Mouse (Mus musculus): ENCODE measurements at regions not wholly inside any gene's neighbourhood (a gene's known extent, or its start where the extent isn't known, plus 50 kb on each side); places are given as distances from the start of the nearest gene placed in this dataset.

DNA sequence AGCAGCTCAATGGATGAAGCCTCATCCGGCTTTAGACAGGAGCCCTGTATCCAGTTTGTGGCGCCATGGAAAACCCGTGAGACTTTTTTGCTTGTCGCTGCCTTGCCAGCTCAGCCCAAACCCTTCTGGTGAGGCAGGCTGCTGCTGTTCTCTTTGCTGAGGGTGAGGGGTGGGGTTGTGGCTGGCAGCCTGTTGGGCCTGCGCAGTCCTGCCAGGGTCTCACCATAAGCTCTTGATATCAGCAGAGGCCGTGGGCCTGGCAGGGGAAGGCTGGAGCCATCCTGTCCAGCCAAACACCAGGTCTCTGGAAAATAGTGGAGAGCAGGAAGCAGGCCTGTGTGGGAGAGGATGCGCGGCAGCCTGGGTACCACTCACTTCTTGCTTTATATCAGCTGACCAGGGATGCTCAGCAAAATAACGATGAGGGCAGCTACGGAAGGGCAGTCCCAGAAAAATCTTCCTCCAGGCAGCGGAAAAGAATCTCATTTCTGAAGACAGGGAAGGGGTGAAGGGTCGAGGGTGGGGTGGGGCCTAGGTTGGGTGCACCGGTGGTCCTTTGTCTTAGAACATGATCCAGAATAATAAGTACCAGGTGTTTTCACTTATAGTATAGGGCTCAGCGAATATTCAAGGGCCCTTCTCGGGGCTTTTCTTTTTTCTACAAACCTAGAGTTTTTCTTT, 73.4 kb upstream of the Medag start:
- CTCF ChIA-PET: no interaction called here

DNA sequence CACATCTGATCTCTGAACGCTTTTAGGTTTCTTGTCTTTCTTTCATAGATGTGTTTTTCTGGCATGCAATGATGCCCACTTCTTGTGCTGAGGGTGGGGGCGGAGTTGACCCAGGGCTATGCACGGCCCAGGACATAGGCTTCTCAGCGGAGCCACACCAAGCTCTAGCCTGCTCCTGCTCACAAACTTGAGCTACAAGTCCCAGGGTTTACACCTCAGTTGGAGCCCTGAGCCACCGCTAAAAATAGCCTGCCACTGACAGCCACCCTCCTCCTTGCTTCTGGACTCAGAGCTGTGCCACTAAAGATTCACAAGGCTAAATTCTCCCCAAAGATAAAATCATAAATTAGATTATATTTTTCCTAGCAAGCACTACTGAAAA, 72.9 kb upstream of the Medag start:
- CTCF ChIA-PET: no interaction called here

DNA sequence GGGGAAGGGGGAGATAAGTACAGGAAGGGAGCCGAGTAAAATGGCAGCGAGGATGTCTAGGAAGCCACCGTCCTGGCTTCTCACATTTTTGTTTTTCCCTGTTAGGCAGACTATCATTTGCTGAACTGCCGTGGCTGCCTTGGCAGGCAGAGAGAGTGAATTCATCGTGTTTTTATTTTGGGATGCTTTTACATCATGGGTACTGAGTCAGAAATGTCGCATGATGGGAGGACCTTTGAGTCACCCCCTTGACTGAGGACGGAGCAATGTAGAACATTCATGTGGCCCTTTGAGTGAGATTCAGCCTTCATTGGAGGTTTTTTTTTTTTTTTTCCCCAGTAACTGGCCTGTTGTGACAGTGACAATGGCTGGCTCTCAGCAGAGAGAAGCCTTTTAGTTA, 71.2 kb upstream of the Medag start:
- CTCF ChIA-PET: no interaction called here

DNA sequence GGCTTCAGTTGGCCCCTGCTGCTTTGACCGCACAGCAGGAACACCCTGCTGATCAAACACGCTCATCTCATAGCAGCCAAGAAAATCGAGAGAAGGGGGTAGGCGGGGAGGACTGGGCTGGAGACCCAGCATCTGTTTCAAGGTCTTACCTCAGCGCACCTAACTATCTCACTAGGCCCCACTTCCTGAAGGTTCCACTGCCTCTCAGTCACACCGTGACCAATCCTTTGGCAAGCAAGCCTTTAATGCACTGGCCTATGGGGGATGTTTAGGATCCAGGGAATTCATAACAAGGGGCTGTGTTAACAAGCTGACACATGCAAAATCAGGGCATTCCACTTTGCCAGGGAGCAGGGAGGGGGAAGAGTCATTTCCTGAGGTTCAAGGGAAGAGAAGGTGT, 70.1 kb upstream of the Medag start:
- CTCF ChIA-PET: no interaction called here

DNA sequence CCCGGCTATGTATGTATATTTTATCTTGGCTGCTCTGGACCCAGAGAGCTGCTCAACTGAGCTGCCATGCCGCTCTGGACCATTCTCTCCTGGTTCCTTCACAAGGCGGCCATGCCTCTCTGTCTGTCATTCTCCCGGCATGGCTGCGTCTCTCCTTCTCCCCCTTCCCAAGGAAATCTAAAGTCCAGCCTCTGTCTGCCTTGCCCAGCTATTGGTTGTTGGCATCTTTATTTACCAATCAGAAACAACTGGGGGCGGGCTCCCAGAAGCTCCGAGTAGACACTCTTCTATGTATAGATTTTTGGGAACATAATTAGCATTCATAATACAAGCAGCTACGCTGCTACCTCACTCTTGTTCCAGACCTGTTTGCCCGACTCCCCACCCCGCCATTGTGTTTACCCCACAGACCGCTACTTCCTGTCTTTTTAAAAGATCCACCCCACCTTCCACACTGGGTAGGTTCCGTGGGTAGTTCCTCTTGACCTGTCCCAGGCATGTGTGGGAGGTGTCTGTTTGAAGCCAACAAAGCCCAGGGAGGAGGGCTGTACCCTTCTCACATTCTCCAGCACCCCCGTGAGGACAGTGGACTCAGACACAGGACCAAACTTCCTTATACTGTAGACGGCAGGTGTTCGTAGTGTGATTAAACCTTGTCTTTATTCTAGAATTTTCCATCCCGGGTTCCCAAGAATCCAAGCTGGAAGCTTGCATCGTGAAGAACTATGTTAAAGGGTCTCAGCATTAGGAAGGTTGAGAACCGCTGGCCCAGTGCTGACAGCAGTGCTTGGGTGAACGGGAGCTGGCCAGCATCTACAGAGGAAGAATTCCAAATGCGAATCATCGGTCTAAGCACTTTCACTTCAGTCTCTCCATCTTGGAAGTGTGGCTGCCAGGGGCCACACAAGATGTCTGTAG, 67.7 kb upstream of the Medag start:
- CTCF ChIA-PET: interaction anchor here (0.6 kb wide), 1 partner anchor 10 kb away, joined by 3 read pairs; no protein-coding TSS in a partner anchor

DNA sequence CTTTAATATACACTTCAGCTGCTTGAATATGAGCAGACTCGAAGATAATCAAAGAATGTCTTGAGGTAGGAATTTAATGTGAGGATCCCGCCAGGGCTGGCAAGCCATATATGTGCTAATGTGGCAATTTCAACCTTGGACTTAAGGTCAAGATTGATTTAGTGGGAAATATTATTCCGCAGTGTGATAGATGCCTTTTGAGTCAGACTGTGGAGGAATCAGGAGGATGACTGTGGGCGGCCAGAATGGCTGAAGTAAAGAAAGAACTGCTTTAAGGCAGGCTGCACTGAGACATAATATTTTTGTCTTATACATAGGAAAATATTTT, 67.1 kb upstream of the Medag start:
- CTCF ChIA-PET: no interaction called here

DNA sequence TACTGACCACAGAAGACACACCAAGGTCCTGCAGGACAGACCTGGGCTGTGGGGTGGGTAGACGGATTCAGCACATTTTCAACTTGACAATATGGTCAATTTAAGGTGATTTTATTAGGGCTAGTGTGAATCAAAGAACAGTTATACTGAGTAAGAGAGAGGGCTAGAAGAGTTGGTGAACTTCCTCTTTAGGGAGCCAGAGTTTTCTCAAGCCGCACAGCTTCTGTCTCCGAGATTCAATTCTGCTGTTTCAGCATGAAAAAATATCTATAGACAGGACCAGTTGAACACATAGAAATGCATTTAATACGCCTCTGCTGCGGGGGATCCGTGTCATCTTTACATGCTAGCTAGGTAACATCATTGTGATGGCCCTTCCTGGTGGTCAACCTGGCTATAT, 66.4 kb upstream of the Medag start:
- CTCF ChIA-PET: no interaction called here

DNA sequence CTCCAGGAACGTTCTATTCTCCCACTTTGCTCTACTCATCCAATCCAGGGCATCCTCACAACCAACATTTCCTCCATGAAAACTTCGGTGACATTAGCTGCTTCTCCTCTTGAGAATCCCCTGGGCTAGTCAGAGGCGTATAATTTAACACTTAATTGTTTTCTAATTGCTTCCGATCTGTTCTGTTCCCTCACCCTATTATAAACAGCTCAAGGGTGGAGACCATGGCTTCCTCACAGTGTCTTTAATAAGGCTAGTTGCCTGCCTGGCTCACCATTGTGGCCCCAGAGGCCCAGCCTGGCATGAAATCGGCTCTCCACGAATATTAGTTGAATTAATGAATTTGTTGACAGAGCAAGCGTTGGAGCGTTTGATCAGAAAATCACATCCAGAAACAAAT, 61.9 kb upstream of the Medag start:
- CTCF ChIA-PET: no interaction called here

DNA sequence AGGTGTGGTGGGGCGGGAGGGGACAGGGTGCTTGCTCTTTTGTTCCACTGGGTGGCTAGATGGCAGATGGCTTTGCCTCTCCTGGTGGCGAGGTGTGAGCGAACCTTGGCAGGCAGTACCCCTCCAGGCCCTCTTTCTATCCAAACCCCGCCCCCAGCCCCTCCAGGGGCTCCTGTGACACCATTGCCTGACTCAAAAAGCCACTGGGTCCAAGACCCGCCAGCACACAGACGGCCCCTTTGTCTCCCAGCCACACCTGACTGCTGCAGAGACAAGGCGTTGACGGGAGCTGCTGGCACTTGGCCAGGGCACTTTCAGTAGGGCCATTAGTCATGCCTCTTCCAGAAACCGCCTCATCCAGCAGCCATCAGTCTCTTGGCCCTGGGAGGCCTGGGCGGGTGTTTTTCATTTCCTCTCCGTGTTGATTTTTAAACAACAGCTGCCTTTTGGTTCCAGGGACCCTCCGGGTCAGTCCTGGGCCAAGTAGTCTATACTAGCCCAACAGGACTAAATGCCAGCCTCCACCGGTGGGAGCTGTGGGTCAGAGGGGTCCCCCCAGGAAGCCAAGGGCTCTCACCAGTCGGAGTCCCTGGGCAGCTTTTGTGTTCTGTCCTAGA, 58.4 kb upstream of the Medag start:
- CTCF ChIA-PET: no interaction called here

DNA sequence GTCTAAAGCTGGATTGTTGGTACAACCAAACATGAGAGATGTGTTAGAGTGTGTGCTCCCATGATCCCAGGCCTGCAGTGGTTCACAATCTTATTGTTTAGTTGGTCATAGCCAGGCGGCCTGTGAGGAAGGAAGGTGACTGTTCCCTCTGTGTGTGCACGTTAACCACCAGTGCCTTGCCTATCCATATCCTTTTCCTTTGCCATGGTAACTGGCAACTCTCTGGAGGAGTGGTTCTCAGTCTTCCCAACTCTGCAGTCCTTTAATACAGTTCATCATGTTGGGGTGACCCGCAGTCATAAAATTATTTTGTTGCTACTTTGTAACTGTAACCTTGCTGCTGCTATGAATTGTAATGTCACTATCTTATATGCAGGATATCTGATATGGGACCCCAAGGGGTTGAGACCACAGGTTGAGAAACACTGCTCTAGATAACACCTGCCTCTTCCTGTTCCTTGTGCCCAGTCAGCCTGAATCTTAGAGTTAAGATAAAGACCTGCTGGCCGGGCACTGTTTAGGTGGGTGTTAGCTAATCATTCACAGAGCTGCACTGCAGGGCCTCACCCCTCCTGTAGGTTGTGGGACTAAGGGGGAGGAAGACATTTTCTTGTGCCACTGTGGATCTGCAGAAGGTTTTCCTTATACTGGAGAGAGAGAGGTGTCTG, 57.0 kb upstream of the Medag start:
- CTCF ChIA-PET: no interaction called here

DNA sequence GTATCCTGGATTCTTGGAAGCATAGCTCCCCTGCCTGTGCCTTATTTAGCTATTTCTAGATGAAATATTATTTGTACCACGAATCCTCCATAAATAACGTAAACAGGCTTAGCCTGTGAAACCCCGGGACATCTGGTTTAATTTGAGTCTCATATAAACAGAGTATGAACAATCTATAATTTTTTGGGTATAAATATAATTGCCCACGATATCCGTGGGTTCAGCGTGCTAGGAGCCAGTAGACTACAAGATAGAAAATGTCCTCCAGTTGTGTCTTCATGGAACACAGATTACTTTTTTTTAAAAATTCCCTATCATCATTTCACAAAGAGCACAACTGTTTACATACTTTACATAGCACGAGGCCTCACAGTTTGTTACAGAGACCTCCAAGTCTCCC, 56.4 kb upstream of the Medag start:
- CTCF ChIA-PET: no interaction called here

DNA sequence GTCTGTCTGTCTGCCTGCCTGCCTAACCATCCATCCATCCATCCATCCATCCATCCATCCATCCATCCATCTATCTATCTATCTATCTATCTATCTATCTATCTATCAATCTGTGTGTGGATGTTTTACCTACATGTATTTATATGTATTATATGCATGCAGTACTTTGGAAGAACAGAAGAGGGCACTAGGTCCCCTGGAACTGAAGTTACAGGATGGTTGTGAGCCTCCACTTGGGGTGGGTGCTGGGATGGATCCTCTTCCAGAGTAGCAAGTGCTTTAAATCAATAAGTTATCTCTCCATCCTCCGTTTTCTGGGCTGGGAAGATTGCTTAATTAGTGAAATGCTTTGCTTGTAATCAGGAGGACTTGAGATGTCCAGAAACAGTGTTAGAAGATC, 54.6 kb upstream of the Medag start:
- CTCF ChIA-PET: no interaction called here

Data from spleen, embryonic (tissue).